Mouse (Mus musculus): ENCODE measurements at regions not wholly inside any gene's neighbourhood (a gene's known extent, or its start where the extent isn't known, plus 50 kb on each side); places are given as distances from the start of the nearest gene placed in this dataset.

DNA sequence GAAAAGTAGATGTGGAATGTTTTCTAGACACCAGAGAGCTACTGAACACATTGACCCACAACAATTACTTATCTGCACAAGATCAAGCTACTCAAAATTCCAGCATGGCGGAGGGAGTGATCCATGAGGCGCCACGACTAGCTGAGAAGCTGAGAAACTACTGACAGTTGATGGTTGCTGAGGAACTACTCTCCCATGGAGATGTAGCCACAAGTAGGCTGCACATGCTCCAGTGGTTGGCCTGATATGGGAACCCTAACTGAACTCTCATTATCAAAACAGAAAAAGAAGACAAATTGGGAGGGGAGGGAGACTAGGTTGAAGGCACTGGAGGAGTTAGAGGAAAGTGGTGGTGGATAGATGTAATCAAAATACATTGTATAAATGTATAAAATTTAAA lies 110.0 kb upstream of the Stxbp6 start:
- no peak for TF ChIP-seq CTCF (IDR thresholded peaks at IDR 0.05; ENCODE audit: low read depth)
- no peak for TF ChIP-seq EP300 (optimal IDR thresholded peaks at IDR 0.05)
